Mouse (Mus musculus) embryo, embryonic 11 days (tissue): ENCODE data around the gene Col4a3.

Source experiments
- DNase-seq: peaks from one replicate; pipeline ENCODE4 v3.0.0-alpha.2; 2015

Col4a3 gene

GRCm38 (mm10) chr1:82586713-82587399 is at the start of gene Col4a3, which contains the start of gene Col4a4:
Gene Col4a3, plus strand, starts transcription at chr1:82586921.
Gene Col4a4, minus strand, starts transcription at chr1:82586849.
- DNase-seq = peak; percentile 48

- peak; percentile 39 for DNase-seq
These were observed 48.9 kb upstream of the Col4a3 start for GRCm38 (mm10) chr1:82537848-82538247.

- DNase-seq = no peak
These were observed 46.7 kb upstream of the Col4a3 start for GRCm38 (mm10) chr1:82540056-82540455.

- DNase-seq = no peak
These were observed 42.8 kb upstream of the Col4a3 start for GRCm38 (mm10) chr1:82543934-82544333.

- peak; percentile 13 for DNase-seq
These were observed 42.1 kb upstream of the Col4a3 start for GRCm38 (mm10) chr1:82544419-82545185.

GRCm38 (mm10) chr1:82545199-82545960 is 41.3 kb upstream of the Col4a3 start:
- DNase-seq = peak; percentile 22

- peak; percentile 63 for DNase-seq
These were observed 32.3 kb upstream of the Col4a3 start for GRCm38 (mm10) chr1:82554443-82554850.

- DNase-seq = no peak
These were observed 31.8 kb upstream of the Col4a3 start for GRCm38 (mm10) chr1:82554889-82555288.

GRCm38 (mm10) chr1:82560223-82560622 is 26.5 kb upstream of the Col4a3 start:
- no peak for DNase-seq

GRCm38 (mm10) chr1:82569405-82569804 is 17.3 kb upstream of the Col4a3 start:
- no peak for DNase-seq

- DNase-seq = peak; percentile 24
These were observed 15.0 kb upstream of the Col4a3 start for GRCm38 (mm10) chr1:82571758-82572157.

- no peak for DNase-seq
These were observed 11.0 kb upstream of the Col4a3 start for GRCm38 (mm10) chr1:82575681-82576080.

GRCm38 (mm10) chr1:82576182-82576581 is 10.5 kb upstream of the Col4a3 start:
- DNase-seq = no peak

GRCm38 (mm10) chr1:82577339-82577738 is 9.4 kb upstream of the Col4a3 start:
- no peak for DNase-seq

GRCm38 (mm10) chr1:82577915-82578314 is 8.8 kb upstream of the Col4a3 start:
- DNase-seq = no peak

GRCm38 (mm10) chr1:82578320-82578719 is 8.4 kb upstream of the Col4a3 start:
- DNase-seq = no peak

GRCm38 (mm10) chr1:82585981-82586380 is 740 bp upstream of the Col4a3 start:
- no peak for DNase-seq

GRCm38 (mm10) chr1:82590266-82590665 is 3.5 kb downstream of the Col4a3 start:
- no peak for DNase-seq

- DNase-seq = peak; percentile 41
These were observed 10.3 kb downstream of the Col4a3 start for GRCm38 (mm10) chr1:82596864-82597596.

- DNase-seq = no peak
These were observed 16.7 kb downstream of the Col4a3 start for GRCm38 (mm10) chr1:82603198-82603950.

GRCm38 (mm10) chr1:82605347-82605746 is 18.6 kb downstream of the Col4a3 start:
- no peak for DNase-seq

- DNase-seq = no peak
These were observed 19.1 kb downstream of the Col4a3 start for GRCm38 (mm10) chr1:82605856-82606255.
